Mouse (Mus musculus): ENCODE measurements around the gene Gm11492. TPM values are rescaled to one million over a fixed set of nuclear protein-coding genes. Genes with fewer than 3 reads are reported as not detected.

The Gm11492 gene
- total RNA-seq, 1 experiment, result 0.27 TPM

GRCm38 (mm10) chr11:87592713-87593598, 26.5 kb downstream of the Gm11492 start:
- Histone ChIP-seq H3K36me3 (ENCODE audit: control insufficient read depth, insufficient read depth, low read length, poor library complexity, severe bottlenecking) (peaks cover 5% of the 10 kb centered on the region; the same call in 1 of the 2 replicates), H3K9ac (ENCODE audit: insufficient read depth, low read depth, low read length, poor library complexity, severe bottlenecking) (peak overlapping the region; percentile 88), H3K4me3 (ENCODE audit: insufficient read depth in 1 of 2, low read depth in 1 of 2, low read length in 2 of 2, poor library complexity in 1 of 2, severe bottlenecking in 1 of 2) (peak overlapping the region; percentile 73 to 100), H3K27ac (ENCODE audit: insufficient read depth, low read depth, low read length, poor library complexity, severe bottlenecking) (peak overlapping the region; percentile 61), H3K4me1 (ENCODE audit: control insufficient read depth in 2 of 2, insufficient read depth in 2 of 2, low read length in 2 of 2, poor library complexity in 1 of 2) (peaks cover 0 to 22% of the 10 kb centered on the region in 2 experiments), H3K9me3 (ENCODE audit: control insufficient read depth, insufficient read depth, low read depth, low read length) (no peaks in the 10 kb centered on the region)
- TF ChIP-seq MAFK (IDR thresholded peaks at IDR 0.05; ENCODE audit: insufficient read depth, low read depth, low read length) (no peak), ZNF384 (IDR thresholded peaks at IDR 0.05; ENCODE audit: low read depth, low read length) (no peak), ZC3H11A (IDR thresholded peaks at IDR 0.05; ENCODE audit: borderline replicate concordance, low read depth, low read length) (no peak), HCFC1 (IDR thresholded peaks at IDR 0.05; ENCODE audit: borderline replicate concordance, insufficient read depth, low read length) (no peak), CHD2 (IDR thresholded peaks at IDR 0.05; ENCODE audit: low read depth, low read length) (no peak)
- in situ Hi-C loops (cut with MboI; ENCODE audit: low sequenced_read_pairs in 2 of 2, unreplicated experiment in 2 of 2), result no loop called here
- DNase-seq (ENCODE audit: low read depth, low spot score), result no peak

DNA sequence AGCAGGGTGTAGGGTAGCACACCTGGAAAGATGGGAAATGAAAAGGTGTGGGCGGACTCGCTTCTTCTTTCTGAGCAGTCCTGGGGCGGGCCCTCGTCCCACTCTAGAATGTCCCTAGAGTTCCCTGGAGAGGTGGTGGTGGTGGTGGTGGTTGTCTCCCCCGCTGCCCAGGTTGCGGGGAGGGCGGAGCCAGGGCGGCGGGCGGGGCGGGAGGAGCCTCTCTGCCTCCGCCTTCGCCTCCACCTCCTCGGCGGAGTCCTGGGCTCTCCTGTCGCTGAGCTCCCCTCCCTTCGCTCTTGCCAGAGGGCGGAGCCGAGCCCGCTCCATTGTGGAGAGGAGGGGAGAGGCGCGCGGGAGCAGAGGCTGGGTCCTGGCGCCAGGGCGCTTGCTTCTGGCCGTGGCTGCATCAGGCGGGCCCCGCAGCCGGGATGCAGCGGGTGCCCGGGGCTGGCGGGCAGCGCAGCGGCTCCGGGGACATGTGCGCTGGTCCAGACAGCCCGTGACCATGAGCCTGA, 28.9 kb downstream of the Gm11492 start:
- in situ Hi-C loops (cut with MboI; ENCODE audit: low sequenced_read_pairs in 2 of 2, unreplicated experiment in 2 of 2), result no loop called here
- DNase-seq (ENCODE audit: low read depth, low spot score), result peak; percentile 91
- peak overlapping the region; percentile 81 to 82 for H3K4me3 ChIP-seq (ENCODE audit: insufficient read depth in 1 of 2, low read depth in 1 of 2, low read length in 2 of 2, poor library complexity in 1 of 2, severe bottlenecking in 1 of 2)
- no peak overlapping the region for H3K27ac ChIP-seq (ENCODE audit: insufficient read depth, low read depth, low read length, poor library complexity, severe bottlenecking)
- H3K9me3 ChIP-seq (ENCODE audit: control insufficient read depth, insufficient read depth, low read depth, low read length), result no peaks in the 10 kb centered on the region
- peak overlapping the region; percentile 80 for H3K9ac ChIP-seq (ENCODE audit: insufficient read depth, low read depth, low read length, poor library complexity, severe bottlenecking)
- TF ChIP-seq ZC3H11A (IDR thresholded peaks at IDR 0.05; ENCODE audit: borderline replicate concordance, low read depth, low read length) (no peak), HCFC1 (IDR thresholded peaks at IDR 0.05; ENCODE audit: borderline replicate concordance, insufficient read depth, low read length) (no peak; the same call in 1 of the 2 replicates), MAFK (IDR thresholded peaks at IDR 0.05; ENCODE audit: insufficient read depth, low read depth, low read length) (no peak), ZNF384 (IDR thresholded peaks at IDR 0.05; ENCODE audit: low read depth, low read length) (no peak), CHD2 (IDR thresholded peaks at IDR 0.05; ENCODE audit: low read depth, low read length) (no peak)
- peaks cover 0 to 13% of the 10 kb centered on the region in 2 experiments for H3K4me1 ChIP-seq (ENCODE audit: control insufficient read depth in 2 of 2, insufficient read depth in 2 of 2, low read length in 2 of 2, poor library complexity in 1 of 2)
- H3K36me3 ChIP-seq (ENCODE audit: control insufficient read depth, insufficient read depth, low read length, poor library complexity, severe bottlenecking), result peaks cover 25% of the 10 kb centered on the region

DNA sequence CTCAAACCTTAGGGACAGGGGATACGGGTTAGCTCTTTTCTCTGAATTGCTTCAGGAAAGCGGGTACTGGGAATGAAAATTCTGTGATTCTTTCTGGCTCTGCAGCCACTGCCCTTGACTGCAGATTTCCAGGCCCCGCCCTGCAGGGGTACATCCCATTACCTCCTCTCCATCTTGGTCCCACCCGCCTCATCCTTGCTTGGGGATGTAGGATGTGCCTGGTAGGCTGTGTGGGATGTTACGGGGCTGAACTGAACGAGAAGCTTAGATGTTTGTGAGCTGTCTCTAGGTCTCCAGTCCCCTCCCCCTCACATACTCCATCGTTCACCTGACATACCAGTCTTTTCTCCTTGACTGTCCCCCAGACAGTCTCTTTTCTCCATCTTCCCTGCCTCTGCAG, 29.5 kb downstream of the Gm11492 start:
- in situ Hi-C loops (cut with MboI; ENCODE audit: low sequenced_read_pairs in 2 of 2, unreplicated experiment in 2 of 2), result no loop called here
- Histone ChIP-seq H3K27ac (ENCODE audit: insufficient read depth, low read depth, low read length, poor library complexity, severe bottlenecking) (no peak overlapping the region), H3K36me3 (ENCODE audit: control insufficient read depth, insufficient read depth, low read length, poor library complexity, severe bottlenecking) (peaks cover 30% of the 10 kb centered on the region), H3K4me3 (ENCODE audit: insufficient read depth in 1 of 2, low read depth in 1 of 2, low read length in 2 of 2, poor library complexity in 1 of 2, severe bottlenecking in 1 of 2) (peak overlapping the region; percentile 81 to 82), H3K9me3 (ENCODE audit: control insufficient read depth, insufficient read depth, low read depth, low read length) (no peaks in the 10 kb centered on the region), H3K4me1 (ENCODE audit: control insufficient read depth in 2 of 2, insufficient read depth in 2 of 2, low read length in 2 of 2, poor library complexity in 1 of 2) (peaks cover 0 to 13% of the 10 kb centered on the region in 2 experiments; a peak in 2 of 4 replicates), H3K9ac (ENCODE audit: insufficient read depth, low read depth, low read length, poor library complexity, severe bottlenecking) (peak overlapping the region; percentile 80)
- no peak for DNase-seq (ENCODE audit: low read depth, low spot score)
- TF ChIP-seq MAFK (IDR thresholded peaks at IDR 0.05; ENCODE audit: insufficient read depth, low read depth, low read length), result no peak
- no peak for TF ChIP-seq ZC3H11A (IDR thresholded peaks at IDR 0.05; ENCODE audit: borderline replicate concordance, low read depth, low read length)

DNA sequence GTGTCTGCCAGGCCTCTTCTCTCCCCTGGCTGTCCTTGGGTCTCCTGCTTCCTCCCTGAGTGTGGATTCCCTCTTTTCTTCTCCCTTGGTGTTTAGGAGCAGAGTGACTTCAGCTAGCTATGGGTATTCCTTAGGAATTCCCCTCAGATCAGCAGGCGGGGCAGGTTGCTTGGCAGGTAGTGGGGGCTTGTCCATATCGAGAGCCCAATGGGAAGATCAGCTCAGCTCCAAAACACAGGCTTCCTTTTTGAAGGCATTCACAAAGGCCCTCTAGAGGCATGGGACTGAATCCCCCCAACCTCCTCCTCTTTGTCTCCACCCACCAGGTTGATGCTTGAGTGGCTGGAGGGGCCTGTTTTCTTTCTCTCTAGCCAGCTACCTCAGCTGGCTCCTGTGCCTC, 30.0 kb downstream of the Gm11492 start:
- Histone ChIP-seq H3K9me3 (ENCODE audit: control insufficient read depth, insufficient read depth, low read depth, low read length) (no peaks in the 10 kb centered on the region), H3K4me3 (ENCODE audit: insufficient read depth in 1 of 2, low read depth in 1 of 2, low read length in 2 of 2, poor library complexity in 1 of 2, severe bottlenecking in 1 of 2) (no peak overlapping the region), H3K36me3 (ENCODE audit: control insufficient read depth, insufficient read depth, low read length, poor library complexity, severe bottlenecking) (peaks cover 33% of the 10 kb centered on the region), H3K9ac (ENCODE audit: insufficient read depth, low read depth, low read length, poor library complexity, severe bottlenecking) (no peak overlapping the region), H3K4me1 (ENCODE audit: control insufficient read depth in 2 of 2, insufficient read depth in 2 of 2, low read length in 2 of 2, poor library complexity in 1 of 2) (peaks cover 0 to 13% of the 10 kb centered on the region in 2 experiments; a peak in 2 of 4 replicates), H3K27ac (ENCODE audit: insufficient read depth, low read depth, low read length, poor library complexity, severe bottlenecking) (no peak overlapping the region)
- in situ Hi-C loops (cut with MboI; ENCODE audit: low sequenced_read_pairs in 2 of 2, unreplicated experiment in 2 of 2), result no loop called here
- TF ChIP-seq ZNF384 (IDR thresholded peaks at IDR 0.05; ENCODE audit: low read depth, low read length) (no peak), CHD2 (IDR thresholded peaks at IDR 0.05; ENCODE audit: low read depth, low read length) (no peak), MAFK (IDR thresholded peaks at IDR 0.05; ENCODE audit: insufficient read depth, low read depth, low read length) (no peak), ZC3H11A (IDR thresholded peaks at IDR 0.05; ENCODE audit: borderline replicate concordance, low read depth, low read length) (no peak), HCFC1 (IDR thresholded peaks at IDR 0.05; ENCODE audit: borderline replicate concordance, insufficient read depth, low read length) (no peak)
- DNase-seq (ENCODE audit: low read depth, low spot score), result no peak
